Mouse (Mus musculus) liver, embryonic 11.5 days (tissue): ENCODE data around the gene Washc4. TPM values are rescaled to one million over a fixed set of nuclear protein-coding genes. Genes with fewer than 3 reads are reported as not detected.

Experiments
- polyA plus RNA-seq: library from polyadenylated mRNA; unstranded; fragments of >200 nt; fragmentation: Nextera tagmentation; extraction: Ambion mirVana; gene quantifications from 2 replicates; pipeline ENCODE4 v1.2.1, GENCODE M21; 2014

Gene Washc4
- polyA plus RNA-seq, 1 experiment from 2014 or later, result 31.0 TPM

Other genes starting within 250 kb of the Washc4 start
- gene Slc41a2, start 205.9 kb upstream of the Washc4 start, polyA plus RNA-seq, result 0.06 and 0.08 TPM in 2 replicates
- gene D10Wsu102e, start 183.5 kb upstream of the Washc4 start, polyA plus RNA-seq, result 0.79 and 0.81 TPM in 2 replicates
- gene Aldh1l2, start 9.6 kb upstream of the Washc4 start, polyA plus RNA-seq, result 0.58 and 0.81 TPM in 2 replicates
- 26.8 and 29.9 TPM in 2 replicates for gene Appl2, start 105.0 kb downstream of the Washc4 start, polyA plus RNA-seq
- gene 1500009L16Rik, start 179.1 kb downstream of the Washc4 start, polyA plus RNA-seq, result 7.8 and 10.0 TPM in 2 replicates